Mouse (Mus musculus) T-helper 17 cell (primary cell): ENCODE measurements around the gene Nrxn3.

Source experiments
- in situ Hi-C, 2 experiments: fragments of 300-600 bp; cut with MboI, MseI; formaldehyde crosslinking; loops; 1 replicate in 1 of 2; 2 replicates in 1 of 2; pipeline ENCODE4 v1.15.1; 2025; ENCODE audit warnings: high pct_unique_total_duplicates in 2 of 2

The Nrxn3 gene

GRCm38 (mm10) chr12:89041429-89042107 is 318.9 kb downstream of the Nrxn3 start:
- in situ Hi-C loops = no loop called here

GRCm38 (mm10) chr12:89049279-89049678 is 326.6 kb downstream of the Nrxn3 start:
- in situ Hi-C loops = no loop called here

GRCm38 (mm10) chr12:89049686-89050085 is 327.0 kb downstream of the Nrxn3 start:
- in situ Hi-C loops = no loop called here

- in situ Hi-C loops = loop anchor here in 1 of 2 experiments (10.0 kb wide), 1 partner anchor 1702 kb away; no protein-coding TSS in a partner anchor
Measured at GRCm38 (mm10) chr12:89072436-89072835, 349.8 kb downstream of the Nrxn3 start.

GRCm38 (mm10) chr12:89073167-89073743 is 350.6 kb downstream of the Nrxn3 start:
- in situ Hi-C loops = loop anchor here in 1 of 2 experiments (10.0 kb wide), 1 partner anchor 1702 kb away; no protein-coding TSS in a partner anchor

GRCm38 (mm10) chr12:89074551-89075295 is 352.0 kb downstream of the Nrxn3 start:
- in situ Hi-C loops = loop anchor here in 1 of 2 experiments (10.0 kb wide), 1 partner anchor 1700 kb away; no protein-coding TSS in a partner anchor

- in situ Hi-C loops = no loop called here
Measured at GRCm38 (mm10) chr12:89093806-89094479, 371.3 kb downstream of the Nrxn3 start.

GRCm38 (mm10) chr12:89097561-89097960 is 374.9 kb downstream of the Nrxn3 start:
- in situ Hi-C loops = no loop called here

- in situ Hi-C loops = loop anchor here in 1 of 2 experiments (10.0 to 25.0 kb wide), 2 partner anchors 1289 to 1781 kb away; no protein-coding TSS in a partner anchor
Measured at GRCm38 (mm10) chr12:89106029-89106733, 383.5 kb downstream of the Nrxn3 start.

GRCm38 (mm10) chr12:89106881-89107584 is 384.4 kb downstream of the Nrxn3 start:
- in situ Hi-C loops = loop anchor here in 1 of 2 experiments (10.0 to 25.0 kb wide), 2 partner anchors 1288 to 1780 kb away; no protein-coding TSS in a partner anchor

- in situ Hi-C loops = loop anchor here in 1 of 2 experiments (10.0 to 25.0 kb wide), 2 partner anchors 1285 to 1777 kb away; no protein-coding TSS in a partner anchor
Measured at GRCm38 (mm10) chr12:89109779-89110335, 387.2 kb downstream of the Nrxn3 start.

GRCm38 (mm10) chr12:89128602-89129001 is 405.9 kb downstream of the Nrxn3 start:
- in situ Hi-C loops = no loop called here

GRCm38 (mm10) chr12:89129139-89129907 is 406.6 kb downstream of the Nrxn3 start:
- in situ Hi-C loops = no loop called here

- in situ Hi-C loops = loop anchor here (10.0 kb wide), 2 partner anchors 730 to 1720 kb away; no protein-coding TSS in a partner anchor
Measured at GRCm38 (mm10) chr12:89134333-89134732, 411.7 kb downstream of the Nrxn3 start.

GRCm38 (mm10) chr12:89134774-89135307 is 412.2 kb downstream of the Nrxn3 start:
- in situ Hi-C loops = loop anchor here (5.0 to 10.0 kb wide), 3 partner anchors 730 to 1720 kb away; no protein-coding TSS in a partner anchor

GRCm38 (mm10) chr12:89148974-89149411 is 426.3 kb downstream of the Nrxn3 start:
- in situ Hi-C loops = no loop called here

- in situ Hi-C loops = no loop called here
Measured at GRCm38 (mm10) chr12:89149455-89149854, 426.8 kb downstream of the Nrxn3 start.

- in situ Hi-C loops = no loop called here
Measured at GRCm38 (mm10) chr12:89156086-89156757, 433.5 kb downstream of the Nrxn3 start.
